Mouse (Mus musculus): ENCODE measurements around the gene Ak7. TPM values are rescaled to one million over a fixed set of nuclear protein-coding genes. Genes with fewer than 3 reads are reported as not detected.
A peak's percentile ranks its signal among the peaks of the same experiment; 100 is the strongest.

Gene Ak7
- polyA plus RNA-seq, 1 experiment from 2014 or later, result 0.45 TPM

DNA sequence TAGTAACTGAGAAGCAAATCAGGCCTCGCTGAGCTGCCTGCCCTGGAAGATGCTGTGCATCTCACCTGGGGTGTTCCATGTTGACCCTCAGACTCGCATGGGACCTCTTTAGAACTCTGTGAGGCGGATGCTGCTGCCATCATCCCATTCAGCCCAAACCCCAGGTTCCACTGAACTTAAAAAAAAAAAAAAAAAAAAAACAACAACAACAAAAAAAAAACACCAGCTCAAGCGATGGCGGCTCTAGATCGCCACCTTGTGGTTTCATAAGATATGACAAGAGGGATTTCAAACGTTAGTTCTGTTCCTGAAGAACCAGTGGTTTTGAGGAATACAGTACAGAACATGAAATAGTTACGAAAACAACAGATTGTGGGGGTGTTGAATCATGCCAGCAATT is 22.2 kb downstream of the Ak7 start:
- H3K4me3 ChIP-seq, result no peak overlapping the region
- no peak overlapping the region for H3K4me2 ChIP-seq
- H3K36me3 ChIP-seq, result no peaks in the 10 kb centered on the region
- H3K4me1 ChIP-seq (replicated peaks), result no peaks in the 10 kb centered on the region
- H3K9me3 ChIP-seq (replicated peaks), result no peaks in the 10 kb centered on the region
- no peaks in the 10 kb centered on the region for H3K27me3 ChIP-seq (replicated peaks)
- WGBS, result 28% methylated on average over 8 of the region's 8 CpGs
- ATAC-seq (ENCODE audit: insufficient number of reproducible peaks, low FRiP score), result no peak
- H3K27ac ChIP-seq (ENCODE audit: poor library complexity, severe bottlenecking), result no peak overlapping the region
- no peak overlapping the region for H3K9ac ChIP-seq

DNA sequence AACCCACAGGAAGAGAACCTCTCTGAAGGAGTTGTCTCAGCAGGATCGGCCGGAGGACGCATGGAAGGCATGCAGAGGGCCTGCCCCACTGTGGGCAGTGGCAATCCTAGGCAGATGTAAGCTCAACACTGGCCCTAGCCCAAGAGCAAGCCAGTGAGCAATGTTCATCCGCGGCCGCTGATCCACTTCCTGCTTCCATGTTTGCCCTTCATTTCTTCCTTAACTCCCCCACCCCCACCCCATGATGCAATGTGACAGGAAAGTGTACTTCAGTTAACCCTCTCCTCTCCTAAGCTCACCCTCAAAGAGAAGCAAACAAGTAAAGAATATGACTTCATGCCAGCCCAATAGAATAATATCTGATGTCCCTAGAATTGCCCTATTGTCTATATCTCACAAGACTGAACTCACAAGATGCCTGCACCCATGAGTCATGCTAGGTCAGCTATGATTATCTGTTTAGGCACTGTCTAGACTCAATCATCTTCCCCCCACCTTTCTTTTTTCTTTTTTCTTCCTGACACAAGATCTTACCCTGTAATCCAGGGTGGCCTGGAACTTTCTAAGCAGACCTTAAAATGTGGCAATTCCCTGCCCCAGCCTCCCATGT is 25.2 kb downstream of the Ak7 start:
- Histone ChIP-seq H3K4me1 (replicated peaks) (no peaks in the 10 kb centered on the region), H3K9ac (no peak overlapping the region), H3K4me2 (no peak overlapping the region), H3K27ac (ENCODE audit: poor library complexity, severe bottlenecking) (no peak overlapping the region), H3K27me3 (replicated peaks) (no peaks in the 10 kb centered on the region), H3K36me3 (no peaks in the 10 kb centered on the region), H3K4me3 (no peak overlapping the region), H3K9me3 (replicated peaks) (no peaks in the 10 kb centered on the region)
- 68% methylated on average over 6 of the region's 6 CpGs for WGBS
- no peak for ATAC-seq (ENCODE audit: insufficient number of reproducible peaks, low FRiP score)

DNA sequence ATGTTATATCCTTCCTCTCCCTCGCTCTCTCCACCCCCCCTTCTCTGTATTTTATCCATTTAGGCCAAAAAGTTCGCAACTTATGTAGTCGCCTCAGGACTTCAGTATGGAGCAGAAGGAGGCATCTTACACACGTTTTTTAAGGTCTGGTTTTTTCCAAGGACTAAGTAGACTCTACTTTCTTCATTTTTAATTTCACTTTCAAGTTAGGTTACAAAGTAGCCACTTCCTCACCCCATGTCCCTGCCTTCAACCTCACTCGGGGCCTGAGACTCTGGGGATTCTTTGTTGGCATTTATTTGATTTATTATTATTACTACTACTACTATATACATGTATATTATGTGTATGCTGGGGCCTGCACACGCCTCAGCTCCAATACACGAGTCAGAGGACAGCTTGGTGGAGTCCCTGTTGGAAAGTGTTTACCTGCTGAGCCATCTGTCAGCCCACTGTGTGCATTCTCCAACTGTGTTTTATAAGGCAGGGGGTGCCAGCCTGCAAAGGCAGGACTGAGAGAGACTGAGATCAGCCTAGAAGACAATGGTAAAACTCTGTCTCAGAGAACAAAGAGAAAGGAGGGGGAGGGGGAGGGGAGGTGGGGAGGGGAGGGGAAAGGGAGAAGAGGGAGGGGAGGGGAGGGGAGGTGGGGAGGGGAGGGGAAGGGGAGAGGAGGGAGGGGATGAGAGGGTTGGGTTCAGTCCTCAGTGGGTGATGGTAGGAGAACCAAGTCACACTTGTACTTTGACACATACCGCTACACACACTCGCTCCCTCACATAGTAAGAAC is 27.8 kb downstream of the Ak7 start:
- Histone ChIP-seq H3K4me1 (replicated peaks) (0 out of 2 replicates have a peak, but pooled peaks cover 4% of the 10 kb centered on the region), H3K27me3 (replicated peaks) (no peaks in the 10 kb centered on the region), H3K4me3 (no peak overlapping the region), H3K9ac (no peak overlapping the region), H3K4me2 (no peak overlapping the region), H3K36me3 (no peaks in the 10 kb centered on the region), H3K9me3 (replicated peaks) (no peaks in the 10 kb centered on the region), H3K27ac (ENCODE audit: poor library complexity, severe bottlenecking) (no peak overlapping the region)
- WGBS, result 79% methylated on average over 9 of the region's 9 CpGs
- no peak for ATAC-seq (ENCODE audit: insufficient number of reproducible peaks, low FRiP score)

DNA sequence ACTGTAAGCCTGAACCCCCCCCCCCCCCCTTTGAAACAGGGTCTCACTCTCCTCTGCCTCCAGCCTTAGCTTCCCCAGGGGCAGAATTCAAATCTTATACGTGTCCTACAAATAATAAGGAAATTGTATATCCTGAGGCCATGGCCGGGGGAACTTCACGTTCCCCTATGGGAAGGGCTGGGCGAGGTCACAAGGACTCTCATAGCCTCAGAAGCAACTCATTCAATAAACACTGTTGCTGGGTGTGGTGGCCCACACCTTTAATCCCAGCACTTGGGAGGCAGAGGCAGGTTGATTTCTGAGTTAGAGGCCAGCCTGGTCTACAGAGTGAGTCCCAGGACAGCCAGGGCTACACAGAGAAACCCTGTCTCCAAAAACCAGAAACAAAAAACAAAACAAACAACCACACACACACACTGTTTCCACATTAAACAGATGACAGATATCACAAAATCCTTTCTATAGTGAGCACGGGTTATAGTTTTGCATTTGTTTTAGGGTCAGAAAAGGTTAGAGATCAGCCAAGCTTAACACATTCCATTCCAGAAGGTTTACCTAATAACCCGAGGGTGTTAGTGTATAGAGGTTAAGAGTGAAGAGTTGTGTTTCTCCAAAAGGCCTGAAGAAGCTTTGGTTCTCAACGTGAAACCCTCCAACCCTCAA is 29.6 kb downstream of the Ak7 start:
- H3K9me3 ChIP-seq (replicated peaks), result no peaks in the 10 kb centered on the region
- no peaks in the 10 kb centered on the region for H3K27me3 ChIP-seq (replicated peaks)
- H3K4me3 ChIP-seq, result no peak overlapping the region
- 0 out of 2 replicates have a peak, but pooled peaks cover 4% of the 10 kb centered on the region for H3K4me1 ChIP-seq (replicated peaks)
- 78% methylated on average over 7 of the region's 7 CpGs for WGBS
- H3K36me3 ChIP-seq, result no peaks in the 10 kb centered on the region
- no peak overlapping the region for H3K9ac ChIP-seq
- H3K27ac ChIP-seq (ENCODE audit: poor library complexity, severe bottlenecking), result no peak overlapping the region
- H3K4me2 ChIP-seq, result no peak overlapping the region
- ATAC-seq (ENCODE audit: insufficient number of reproducible peaks, low FRiP score), result no peak

DNA sequence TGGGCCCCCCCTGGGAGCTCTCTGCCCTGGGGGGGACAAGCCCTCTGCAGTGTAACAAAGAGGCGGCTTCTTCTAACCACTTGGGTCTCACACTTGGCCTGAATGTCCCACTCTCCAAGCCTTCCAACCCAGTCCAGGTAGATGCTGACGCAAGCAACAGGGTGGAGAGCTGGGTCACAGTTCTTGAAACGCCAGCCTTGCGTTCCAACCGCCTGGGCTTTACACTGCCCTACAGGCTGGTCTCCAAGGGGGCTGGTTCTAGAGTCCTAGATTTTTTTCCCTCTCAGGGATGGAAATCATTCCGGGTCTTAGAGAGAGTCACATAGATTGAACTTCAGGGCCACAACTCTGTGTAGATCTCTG is 30.1 kb downstream of the Ak7 start:
- H3K36me3 ChIP-seq, result no peaks in the 10 kb centered on the region
- no peak overlapping the region for H3K27ac ChIP-seq (ENCODE audit: poor library complexity, severe bottlenecking)
- 76% methylated on average over 6 of the region's 6 CpGs for WGBS
- 0 out of 2 replicates have a peak, but pooled peaks cover 4% of the 10 kb centered on the region for H3K4me1 ChIP-seq (replicated peaks)
- no peaks in the 10 kb centered on the region for H3K27me3 ChIP-seq (replicated peaks)
- H3K9me3 ChIP-seq (replicated peaks), result no peaks in the 10 kb centered on the region
- no peak overlapping the region for H3K4me3 ChIP-seq
- no peak for ATAC-seq (ENCODE audit: insufficient number of reproducible peaks, low FRiP score)
- no peak overlapping the region for H3K9ac ChIP-seq
- H3K4me2 ChIP-seq, result no peak overlapping the region

DNA sequence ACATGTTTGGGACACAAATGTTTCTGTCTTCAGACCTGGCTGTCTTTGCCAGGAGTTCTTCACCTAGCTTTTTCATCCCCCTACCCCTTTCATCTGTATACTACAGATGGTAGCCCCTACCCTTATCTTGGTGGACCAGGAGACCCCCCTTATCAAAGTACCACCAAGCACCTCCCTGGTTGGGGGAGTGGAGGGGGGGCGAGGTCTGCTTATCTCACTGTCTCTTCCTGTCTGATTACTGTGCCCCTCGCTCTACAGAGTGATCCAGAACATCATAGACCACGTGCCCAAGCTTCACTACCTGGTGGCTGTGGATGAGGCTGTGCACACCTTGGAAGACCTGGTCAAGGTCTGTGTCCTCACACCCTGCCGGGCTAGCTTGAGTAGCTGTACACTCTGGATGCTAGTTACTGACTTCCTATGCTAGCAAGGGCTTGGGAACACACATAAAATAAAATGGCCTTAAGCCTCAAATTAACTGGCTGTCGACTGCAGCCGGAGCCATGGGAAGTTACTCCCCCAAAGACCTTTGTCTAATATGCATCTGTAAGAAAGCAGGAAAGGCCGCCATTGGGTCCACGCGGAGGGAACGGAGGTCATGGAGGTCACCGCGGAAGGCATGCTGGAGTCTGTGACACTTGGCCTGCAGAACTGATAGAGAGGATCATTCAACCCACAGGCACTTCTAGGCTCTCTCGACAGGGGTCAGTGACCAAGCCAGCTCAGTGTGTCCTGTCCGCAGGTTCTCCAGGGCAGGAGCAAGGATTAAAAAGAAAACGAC is 32.7 kb downstream of the Ak7 start:
- WGBS, result 60% methylated on average over 15 of the region's 15 CpGs
- no peak overlapping the region for H3K27ac ChIP-seq (ENCODE audit: poor library complexity, severe bottlenecking)
- no peak for ATAC-seq (ENCODE audit: insufficient number of reproducible peaks, low FRiP score)

DNA sequence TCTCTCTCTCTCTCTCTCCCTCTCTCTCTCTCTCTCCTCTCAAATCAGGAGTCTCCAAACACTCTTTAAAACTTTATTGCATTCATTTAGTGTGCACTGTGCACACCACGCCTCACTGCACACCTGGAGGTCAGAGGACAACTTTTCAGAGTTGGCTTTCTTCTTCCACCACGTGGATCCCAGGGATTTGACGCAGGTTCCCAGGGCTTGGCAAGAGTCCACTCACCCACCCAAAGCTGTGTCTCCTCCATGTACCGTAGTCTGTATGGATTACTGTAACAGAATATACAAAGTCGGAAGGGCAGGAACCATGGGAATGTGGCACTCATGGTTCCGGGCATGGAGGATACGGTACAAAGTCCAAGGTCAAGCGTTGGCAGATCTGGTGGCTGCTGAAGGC is 33.9 kb downstream of the Ak7 start:
- no peak overlapping the region for H3K9ac ChIP-seq
- H3K9me3 ChIP-seq (replicated peaks), result peaks cover 6% of the 10 kb centered on the region; the same call in 1 of the 2 replicates
- no peak overlapping the region for H3K27ac ChIP-seq (ENCODE audit: poor library complexity, severe bottlenecking)
- H3K4me3 ChIP-seq, result no peak overlapping the region
- no peak overlapping the region for H3K4me2 ChIP-seq
- H3K4me1 ChIP-seq (replicated peaks), result 0 out of 2 replicates have a peak, but pooled peaks cover 4% of the 10 kb centered on the region
- 92% methylated on average over 8 of the region's 8 CpGs for WGBS
- ATAC-seq (ENCODE audit: insufficient number of reproducible peaks, low FRiP score), result no peak
- no peaks in the 10 kb centered on the region for H3K27me3 ChIP-seq (replicated peaks)
- no peaks in the 10 kb centered on the region for H3K36me3 ChIP-seq

More for the DNA sequence above, 32.7 kb downstream of the Ak7 start:
- Histone ChIP-seq H3K9ac (no peak overlapping the region), H3K4me3 (no peak overlapping the region), H3K9me3 (replicated peaks) (no peaks in the 10 kb centered on the region), H3K36me3 (no peaks in the 10 kb centered on the region), H3K27me3 (replicated peaks) (no peaks in the 10 kb centered on the region), H3K4me1 (replicated peaks) (0 out of 2 replicates have a peak, but pooled peaks cover 4% of the 10 kb centered on the region), H3K4me2 (no peak overlapping the region)

DNA sequence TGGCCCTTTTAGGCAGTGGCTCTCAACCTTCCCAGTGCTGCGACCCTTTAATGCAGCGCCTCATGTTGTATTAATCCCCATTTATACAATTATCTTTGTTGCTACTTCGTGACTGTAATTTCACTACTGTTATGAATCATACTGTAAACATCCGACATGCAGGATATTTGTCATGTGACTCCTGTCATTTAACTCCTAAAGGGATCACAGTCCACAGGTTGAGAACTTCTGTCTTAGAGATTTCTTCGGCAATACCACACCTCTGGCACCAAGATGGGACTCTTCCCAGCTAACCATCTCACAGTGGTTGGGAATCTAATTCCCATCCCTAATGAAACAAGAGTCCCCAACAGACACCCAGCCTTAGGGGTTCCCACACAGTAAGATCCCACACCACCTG is 42.3 kb downstream of the Ak7 start:
- no peak for ATAC-seq (ENCODE audit: insufficient number of reproducible peaks, low FRiP score)
- Histone ChIP-seq H3K27ac (ENCODE audit: poor library complexity, severe bottlenecking) (no peak overlapping the region), H3K9ac (no peak overlapping the region), H3K27me3 (replicated peaks) (no peaks in the 10 kb centered on the region), H3K4me2 (no peak overlapping the region), H3K9me3 (replicated peaks) (peaks cover 6% of the 10 kb centered on the region; the same call in 1 of the 2 replicates), H3K4me1 (replicated peaks) (peaks cover 8% of the 10 kb centered on the region), H3K36me3 (no peaks in the 10 kb centered on the region), H3K4me3 (no peak overlapping the region)
- WGBS, result 79% methylated on average over 5 of the region's 5 CpGs

DNA sequence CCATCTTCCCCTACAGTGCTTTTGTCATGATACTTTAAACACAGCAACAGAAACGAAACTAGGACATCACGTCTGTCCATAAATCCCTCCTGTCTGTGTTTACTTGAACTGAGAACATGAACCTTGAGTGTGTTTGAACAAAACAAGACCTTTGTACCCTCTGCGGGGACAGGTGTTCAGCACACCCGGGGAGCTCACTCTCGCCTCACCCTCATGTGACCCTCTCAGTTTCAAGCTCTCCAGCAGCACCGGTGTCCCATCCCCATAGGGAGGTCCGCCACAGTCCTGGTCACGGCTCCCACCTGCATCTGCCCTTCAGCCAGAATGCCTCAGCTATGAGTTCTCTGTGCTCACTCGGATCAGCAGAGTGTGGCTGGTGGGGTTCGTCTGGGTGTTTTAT is 48.0 kb downstream of the Ak7 start:
- peaks cover 18% of the 10 kb centered on the region for H3K4me1 ChIP-seq (replicated peaks)
- 92% methylated on average over 10 of the region's 10 CpGs for WGBS
- H3K9ac ChIP-seq, result no peak overlapping the region
- H3K4me2 ChIP-seq, result no peak overlapping the region
- no peak overlapping the region for H3K27ac ChIP-seq (ENCODE audit: poor library complexity, severe bottlenecking)
- H3K27me3 ChIP-seq (replicated peaks), result no peaks in the 10 kb centered on the region
- H3K36me3 ChIP-seq, result no peaks in the 10 kb centered on the region
- no peaks in the 10 kb centered on the region; the same call in 1 of the 2 replicates for H3K9me3 ChIP-seq (replicated peaks)
- no peak; the same call in 1 of the 2 replicates for ATAC-seq (ENCODE audit: insufficient number of reproducible peaks, low FRiP score)
- no peak overlapping the region for H3K4me3 ChIP-seq

DNA sequence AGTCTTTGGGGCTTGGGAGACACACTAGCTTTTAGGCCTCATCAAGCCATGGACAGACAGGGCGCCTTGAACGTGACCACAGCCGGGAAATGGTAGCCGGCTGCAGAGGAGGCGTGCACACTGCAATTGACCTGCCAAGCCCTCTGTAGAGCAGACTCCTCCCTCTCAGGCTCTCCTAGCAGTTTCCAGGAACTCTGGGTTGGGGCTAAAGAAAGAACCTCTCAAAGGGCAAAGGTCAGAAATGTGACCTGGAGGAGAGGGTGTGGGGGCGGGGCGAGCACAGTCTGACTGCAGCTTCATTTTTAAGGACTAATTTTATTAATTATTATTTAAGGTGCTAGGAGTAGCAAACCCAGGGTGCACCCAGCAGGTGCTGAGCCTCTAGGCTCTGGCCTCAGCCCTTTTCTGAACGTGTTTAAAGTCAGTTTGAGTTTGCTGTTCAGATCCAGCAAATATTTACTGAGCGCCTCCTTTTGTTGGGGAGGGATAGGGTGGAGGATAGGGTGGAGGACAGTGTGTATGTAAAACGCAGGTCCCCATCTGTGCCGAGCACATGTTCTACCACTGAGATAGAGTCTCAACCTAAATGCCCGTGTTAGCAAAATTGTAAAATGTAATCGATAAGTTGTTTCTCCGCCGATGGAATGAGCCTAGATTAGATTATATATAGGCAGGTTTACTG is 52.2 kb downstream of the Ak7 start:
- Histone ChIP-seq H3K4me3 (no peak overlapping the region), H3K27me3 (replicated peaks) (no peaks in the 10 kb centered on the region), H3K27ac (ENCODE audit: poor library complexity, severe bottlenecking) (no peak overlapping the region), H3K4me2 (no peak overlapping the region), H3K36me3 (no peaks in the 10 kb centered on the region), H3K9me3 (replicated peaks) (no peaks in the 10 kb centered on the region; the same call in 1 of the 2 replicates), H3K4me1 (replicated peaks) (peaks cover 16% of the 10 kb centered on the region), H3K9ac (no peak overlapping the region)
- WGBS, result 41% methylated on average over 15 of the region's 15 CpGs
- peak; percentile 81; the same call in 1 of the 2 replicates for ATAC-seq (ENCODE audit: insufficient number of reproducible peaks, low FRiP score)

Data from heart, embryonic 12.5 days (tissue).